Mouse (Mus musculus): ENCODE results near the gene 1700066M21Rik. TPM values are rescaled to one million over a fixed set of nuclear protein-coding genes. Genes with fewer than 3 reads are reported as not detected.

1700066M21Rik gene
- 15.8 TPM for polyA plus RNA-seq (2014; fragmentation: Illumina TruSeq; extraction: RNeasy Lipid Tissue Mini Kit (QIAGEN cat#74804); ENCODE audit: low replicate concordance)

GRCm38 (mm10) chr1:57377376-57378341 is at the start of gene 1700066M21Rik:
TSS of gene 1700066M21Rik (plus strand) at chr1:57377620.

DNA sequence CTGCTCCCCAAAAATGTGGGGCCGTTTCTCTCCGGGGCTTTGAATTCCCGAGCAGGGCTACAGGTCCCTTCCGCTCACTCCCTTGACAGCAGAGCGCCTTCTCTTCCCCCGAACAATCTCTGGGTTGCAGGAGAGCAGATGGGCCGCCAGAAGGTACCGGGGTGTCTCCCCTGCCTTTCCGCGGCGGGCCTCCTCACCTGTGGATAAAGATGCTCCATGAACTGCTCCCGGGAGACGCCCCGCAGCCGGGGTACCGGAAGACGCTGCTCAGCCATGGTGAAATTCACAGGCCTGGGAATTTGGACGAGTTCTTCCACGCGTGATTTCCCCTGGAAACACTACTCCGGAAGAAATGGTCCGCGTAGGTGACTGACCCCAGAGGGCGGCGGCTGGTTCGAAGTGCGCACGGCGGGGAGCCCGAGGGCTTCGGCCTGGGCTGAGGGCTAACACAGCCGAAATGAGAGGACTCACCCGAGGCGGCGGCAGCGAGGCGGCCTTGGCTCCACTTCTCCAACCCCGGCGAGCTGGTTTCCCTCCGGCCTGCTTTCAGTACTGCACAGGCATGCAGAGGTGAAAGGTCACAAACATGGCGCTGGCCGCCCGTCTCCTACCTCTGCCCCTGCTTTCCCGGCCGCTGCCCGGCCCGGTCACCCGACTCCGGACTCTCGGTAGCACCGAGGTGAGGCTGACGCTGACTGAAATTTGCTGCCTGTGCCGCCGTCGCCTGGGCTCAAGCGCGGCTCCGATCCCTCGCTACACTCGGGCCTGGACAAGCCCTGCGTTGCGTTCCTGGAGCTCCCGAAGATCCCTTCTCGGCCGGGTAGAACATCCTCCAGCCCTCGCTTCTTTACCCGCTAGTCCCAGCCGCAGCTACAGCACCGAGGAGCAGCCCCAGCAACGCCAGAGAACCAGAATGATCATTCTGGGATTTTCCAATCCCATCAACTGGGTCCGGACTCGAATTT is 29.0 kb downstream of the 1700066M21Rik start, which contains the start of the genes Maip1 and Tyw5:
Gene Maip1, plus strand, starts transcription at position 142 of the 965 bp plus-strand sequence.
Gene Tyw5, minus strand, starts transcription at position 915 of the 965 bp plus-strand sequence.

Other genes starting within 250 kb of the 1700066M21Rik start
- 21.5 TPM for gene Maip1, start 28.7 kb downstream of the 1700066M21Rik start, polyA plus RNA-seq (2014; fragmentation: Illumina TruSeq; extraction: RNeasy Lipid Tissue Mini Kit (QIAGEN cat#74804); ENCODE audit: low replicate concordance)
- gene Tyw5, start 29.5 kb downstream of the 1700066M21Rik start, polyA plus RNA-seq (2014; fragmentation: Illumina TruSeq; extraction: RNeasy Lipid Tissue Mini Kit (QIAGEN cat#74804); ENCODE audit: low replicate concordance), result 33.5 TPM

Data from small intestine, adult 10 weeks (tissue).